Mouse (Mus musculus) monocyte, adult 2 months (primary cell): Measurements from ENCODE around the gene Dap3.
"Not testable (repeated sequence)": the region's sequence is repeated elsewhere in the genome, so short reads cannot be mapped to it uniquely, and the experiment has no call there.

Experiments
- DNase-seq, 2 experiments: peaks; one replicate each; pipeline ENCODE4 v3.0.0; 2022; ENCODE audit warnings: low spot score in 2 of 2, low read depth in 1 of 2

Gene Dap3

DNA sequence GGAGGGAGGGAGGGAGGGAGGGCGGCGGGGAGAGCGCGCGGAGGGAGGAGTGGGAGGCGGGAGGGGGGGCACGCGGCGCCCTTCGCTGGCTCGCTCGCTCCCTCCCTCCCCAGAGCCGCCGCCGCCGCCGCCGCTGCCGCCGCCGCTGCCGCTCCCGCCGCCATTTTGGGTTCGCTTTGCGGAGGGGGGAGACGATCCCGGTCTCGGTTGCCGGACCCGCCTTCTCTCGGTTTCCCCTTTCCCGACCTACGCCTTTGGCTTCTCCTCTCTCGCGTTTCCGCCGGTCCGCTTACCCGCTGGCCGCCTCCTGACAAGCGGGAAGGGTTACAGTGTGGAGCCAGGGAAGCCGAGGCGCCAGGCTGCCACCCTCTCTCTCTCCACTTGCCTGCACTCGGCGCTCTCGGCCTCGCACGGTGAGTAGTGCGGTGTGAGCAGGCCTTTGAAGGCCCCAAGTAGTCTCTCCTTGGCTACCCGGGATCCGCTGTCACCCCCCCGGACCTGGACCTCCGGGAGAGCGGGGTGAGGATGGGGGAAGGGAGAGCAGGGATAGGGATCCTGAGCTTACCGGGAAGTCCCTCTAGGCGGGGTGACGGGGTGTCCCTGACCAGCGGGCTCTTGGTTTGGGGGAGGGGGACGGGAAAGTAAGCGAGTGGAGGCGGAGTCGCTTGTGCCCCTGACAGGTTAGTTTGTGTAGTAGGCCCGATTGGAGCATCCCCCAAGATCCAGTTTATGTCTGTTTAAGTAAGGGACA, at the start of gene Dap3, which contains the start of gene Ash1l:
TSS of gene Dap3 (minus strand) at position 606 of the 751 bp plus-strand sequence.
TSS of gene Ash1l (plus strand) at position 47 of the 751 bp plus-strand sequence.
- DNase-seq, result peak; percentile 43 to 74

- DNase-seq, result no peak
Observed at GRCm38 (mm10) chr3:88992793-88993192, 41.8 kb upstream of the Dap3 start.

GRCm38 (mm10) chr3:88983921-88984381, 33.0 kb upstream of the Dap3 start:
- no peak for DNase-seq

- no peak for DNase-seq
Observed at GRCm38 (mm10) chr3:88981206-88982010, 30.4 kb upstream of the Dap3 start.

- DNase-seq, result no peak
Observed at GRCm38 (mm10) chr3:88975012-88975411, 24.0 kb upstream of the Dap3 start.

GRCm38 (mm10) chr3:88963211-88963610, 12.2 kb upstream of the Dap3 start:
- DNase-seq, result not testable (repeated sequence)

GRCm38 (mm10) chr3:88953736-88954135, 2.8 kb upstream of the Dap3 start:
- DNase-seq, result no peak

DNA sequence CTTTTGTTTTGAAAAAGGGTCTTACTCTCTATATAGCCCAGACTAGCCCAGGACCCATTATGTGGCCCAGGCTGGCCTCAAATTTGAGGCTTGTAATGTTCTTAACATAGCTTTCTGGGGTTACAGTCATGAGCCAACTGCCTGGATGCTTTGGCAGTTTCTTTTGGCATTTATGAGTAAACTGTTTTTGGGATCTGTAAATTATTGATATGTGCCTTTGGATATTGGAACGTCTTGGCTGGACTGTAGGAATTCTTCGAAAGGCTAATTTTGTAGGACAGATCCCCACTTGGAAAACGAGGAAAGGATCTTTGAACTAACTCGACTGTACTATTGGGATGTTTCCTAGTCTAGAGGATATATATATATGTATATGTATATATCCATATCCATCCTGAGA, 2.3 kb upstream of the Dap3 start:
- no peak for DNase-seq

- DNase-seq, result no peak
Observed at GRCm38 (mm10) chr3:88951327-88951800, 383 bp upstream of the Dap3 start.

DNA sequence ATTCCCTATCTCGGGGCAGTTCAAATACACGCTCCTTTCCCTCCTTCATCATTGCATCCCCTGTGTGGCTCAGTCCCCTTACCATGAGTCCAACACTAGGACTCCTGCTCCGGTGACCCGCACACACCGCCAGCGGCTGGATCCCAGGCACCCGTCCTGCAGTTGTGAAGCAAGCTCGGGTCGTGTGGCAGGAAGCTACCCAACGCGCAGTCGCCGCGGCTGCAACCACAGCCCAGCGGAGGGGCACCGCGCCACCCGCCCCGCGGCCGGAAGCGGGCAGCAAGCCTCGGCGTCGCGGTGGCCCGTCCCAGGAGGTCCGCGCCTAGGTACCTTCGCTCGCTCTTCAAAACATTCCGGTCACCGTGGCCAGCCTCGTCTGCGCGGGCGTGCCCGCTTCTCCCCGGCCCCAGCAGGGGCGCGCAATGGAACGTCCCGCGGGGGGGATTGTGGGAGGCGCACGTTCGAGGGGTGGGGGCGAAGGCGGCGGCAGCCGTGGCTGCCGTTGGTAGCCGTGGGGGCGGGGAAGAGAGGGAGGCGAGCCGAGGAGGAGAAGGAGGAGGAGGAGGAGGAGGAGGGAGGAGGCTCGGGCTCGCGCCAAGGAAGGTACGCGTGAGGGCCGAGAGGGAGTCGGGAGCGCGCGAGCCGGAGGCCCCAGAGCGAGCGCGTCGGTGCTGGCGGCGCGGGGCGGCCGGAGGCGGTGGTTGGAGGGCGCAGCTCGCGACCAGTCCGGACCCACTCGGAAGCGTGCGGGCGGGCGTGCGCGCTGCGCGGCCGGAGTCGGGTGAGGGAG, 1.0 kb downstream of the Dap3 start:
- peak; percentile 24 to 62 for DNase-seq

DNA sequence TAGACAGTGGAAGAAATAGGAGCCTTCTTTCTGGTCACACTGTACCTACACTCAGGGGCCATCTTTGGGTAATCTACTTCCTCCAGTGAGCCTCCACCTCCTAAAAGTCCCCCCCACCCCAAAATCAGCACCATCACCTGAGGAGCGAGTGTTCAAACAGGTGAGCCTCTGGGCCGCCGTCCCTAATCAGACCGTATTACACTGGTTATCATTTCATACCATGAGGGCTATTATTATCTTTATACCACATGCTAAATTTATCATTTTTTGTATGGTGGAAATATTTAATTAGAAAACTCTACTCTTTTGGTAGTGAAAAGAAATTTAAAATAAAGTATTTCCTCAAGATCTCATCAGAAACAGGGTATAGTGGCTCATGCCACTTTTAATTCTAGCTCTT, 6.9 kb downstream of the Dap3 start:
- DNase-seq, result no peak

- no peak for DNase-seq
Observed at GRCm38 (mm10) chr3:88942316-88942880, 8.6 kb downstream of the Dap3 start.

- no peak for DNase-seq
Observed at GRCm38 (mm10) chr3:88939749-88940148, 11.2 kb downstream of the Dap3 start.

GRCm38 (mm10) chr3:88939071-88939470, 11.9 kb downstream of the Dap3 start:
- DNase-seq, result no peak

DNA sequence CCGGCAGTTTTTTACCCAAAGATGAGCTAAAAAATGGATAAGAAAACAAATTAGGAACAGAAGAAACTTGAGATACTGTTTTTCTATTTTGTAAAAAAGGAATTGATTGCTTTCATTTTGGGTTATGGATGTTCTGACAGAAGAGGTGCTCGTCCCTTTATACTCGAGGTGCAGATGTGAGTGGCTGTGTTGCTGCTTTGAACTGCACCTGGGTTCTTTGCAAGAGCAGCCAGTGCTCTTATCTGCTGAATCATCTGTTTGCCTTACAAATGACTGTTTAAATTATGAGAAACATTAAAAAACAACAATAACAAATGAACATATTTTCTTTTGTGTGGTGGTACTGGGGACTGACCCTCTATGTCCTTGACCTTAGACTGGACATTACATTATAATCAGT, 21.5 kb downstream of the Dap3 start:
- DNase-seq, result no peak

DNA sequence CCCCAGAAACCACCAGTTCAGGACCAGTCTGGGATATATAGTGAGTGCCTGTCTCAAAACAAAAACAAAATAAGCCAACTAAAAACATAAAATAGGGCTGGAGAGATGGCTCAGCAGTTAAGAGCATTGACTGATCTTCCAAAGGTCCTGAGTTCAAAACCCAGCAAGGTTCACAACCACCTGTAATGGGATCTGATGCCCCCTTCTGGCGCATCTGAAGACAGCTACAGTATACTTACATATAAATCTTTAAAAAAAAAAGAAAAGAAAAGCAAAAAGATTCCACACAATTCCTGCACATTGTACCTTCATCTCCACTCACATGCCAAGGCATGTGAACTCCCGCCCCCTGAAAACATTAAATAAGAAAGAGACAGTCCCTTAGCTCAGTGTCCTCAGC, 25.3 kb downstream of the Dap3 start:
- DNase-seq, result no peak

GRCm38 (mm10) chr3:88923989-88924591, 26.9 kb downstream of the Dap3 start:
- no peak for DNase-seq

DNA sequence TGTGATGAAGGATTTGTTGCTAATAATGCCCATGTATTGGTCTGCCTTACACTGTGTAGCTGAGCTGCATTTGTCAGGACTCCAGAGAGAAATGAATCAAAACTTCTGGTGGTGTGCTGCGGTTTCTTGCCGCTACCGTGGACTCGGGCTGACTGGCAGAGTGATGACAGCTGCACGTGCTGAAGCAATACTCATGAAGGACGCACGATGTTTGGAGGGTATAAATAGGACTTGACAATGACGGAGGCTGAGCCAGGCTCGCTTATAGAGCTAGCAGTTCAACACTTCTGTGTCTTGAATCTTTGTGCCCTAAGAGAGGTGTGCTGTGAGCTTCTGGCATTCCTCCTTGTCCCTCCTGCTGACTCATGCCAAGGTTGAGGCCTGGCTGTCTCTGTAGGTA, 29.6 kb downstream of the Dap3 start:
- DNase-seq, result no peak

DNA sequence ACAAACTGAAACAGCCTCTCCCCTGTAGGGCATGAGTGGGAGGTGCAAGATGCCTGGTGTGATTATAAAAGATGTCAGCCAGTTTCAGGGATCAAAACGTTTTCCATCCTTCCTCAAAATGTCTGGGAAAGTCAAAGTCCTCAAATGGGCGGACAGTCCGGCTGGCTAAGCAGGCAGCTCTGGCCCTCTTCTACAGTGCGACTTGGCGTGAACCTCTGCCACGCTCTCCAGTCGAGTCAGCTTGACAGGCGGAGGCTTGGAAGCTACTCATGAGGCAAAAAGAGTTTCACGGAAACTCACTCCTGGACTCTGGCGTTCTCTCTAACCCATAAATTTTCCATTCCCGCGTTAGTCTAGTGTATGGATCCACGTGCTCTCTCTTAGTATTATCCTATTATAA, 32.0 kb downstream of the Dap3 start:
- no peak for DNase-seq

DNA sequence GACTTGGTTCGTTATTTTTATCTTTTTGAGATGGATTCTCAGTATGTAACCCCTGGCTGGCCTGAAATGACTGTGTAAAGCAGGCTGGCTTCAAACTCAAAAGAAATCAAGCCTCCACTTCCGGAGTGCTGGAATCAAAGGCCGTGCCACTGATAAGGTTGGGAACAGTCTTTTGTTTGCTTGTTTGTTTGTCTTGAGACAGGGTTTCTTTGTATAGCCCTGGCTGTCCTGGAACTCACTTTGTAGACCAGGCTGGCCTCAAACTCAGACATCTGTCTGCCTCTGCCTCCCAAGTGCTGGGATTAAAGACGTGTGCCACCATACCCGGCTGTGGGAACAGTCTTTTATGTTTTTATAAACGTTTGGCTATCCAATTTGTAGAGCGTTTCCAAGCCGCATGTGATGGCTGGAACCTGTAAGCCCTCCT, 36.6 kb downstream of the Dap3 start:
- no peak for DNase-seq
